Mouse (Mus musculus) olfactory bulb, adult 2 months (tissue): ENCODE results near the gene Sgo1.

Source experiments
- CTCF ChIP-seq: fragments of 200-500 bp; IDR thresholded peaks from 2 replicates; pipeline ENCODE4 v1.5.1; 2012; ENCODE audit warnings: low read depth, mild to moderate bottlenecking, low read length, moderate library complexity; ENCODE audit not compliant: insufficient read depth
- POLR2A ChIP-seq: fragments of 200-500 bp; IDR thresholded peaks from 2 replicates; pipeline ENCODE4 v1.6.1; 2012; ENCODE audit warnings: mild to moderate bottlenecking, low read depth, low read length, moderate library complexity; ENCODE audit not compliant: insufficient read depth

DNA sequence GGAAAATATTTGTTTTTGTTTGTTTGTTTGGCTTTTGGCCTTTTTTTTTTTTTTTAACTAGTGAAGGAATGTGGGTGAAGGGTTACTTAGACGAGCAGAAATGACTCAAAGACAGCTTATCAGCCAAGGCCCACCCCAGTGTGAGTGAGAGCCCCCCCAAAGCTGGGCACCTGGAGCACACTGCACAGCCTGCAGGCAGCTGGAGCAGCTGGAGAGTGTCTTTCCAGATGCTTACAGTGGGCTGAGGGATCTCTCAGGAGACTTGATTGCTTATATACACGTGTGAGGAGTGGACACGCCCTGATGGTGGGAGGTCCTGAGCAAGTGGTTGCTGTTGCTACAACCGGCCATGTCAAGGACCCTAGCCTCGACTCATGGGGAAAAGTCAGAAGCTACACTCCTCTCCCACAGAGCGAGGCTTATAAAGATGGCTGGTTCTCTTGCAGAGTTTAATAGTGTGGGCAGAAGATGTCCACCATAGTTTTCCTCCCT is 32.7 kb downstream of the Sgo1 start:
- TF ChIP-seq CTCF (no peak), POLR2A (no peak)
